Mouse (Mus musculus): Measurements from ENCODE around the gene Ank3. TPM values are rescaled to one million over a fixed set of nuclear protein-coding genes. Genes with fewer than 3 reads are reported as not detected.
A peak's percentile ranks its signal among the peaks of the same experiment; 100 is the strongest.

Gene Ank3
- total and polyA plus RNA-seq, 3 experiments: 3.2 to 6.7 TPM; not detected in 1

DNA sequence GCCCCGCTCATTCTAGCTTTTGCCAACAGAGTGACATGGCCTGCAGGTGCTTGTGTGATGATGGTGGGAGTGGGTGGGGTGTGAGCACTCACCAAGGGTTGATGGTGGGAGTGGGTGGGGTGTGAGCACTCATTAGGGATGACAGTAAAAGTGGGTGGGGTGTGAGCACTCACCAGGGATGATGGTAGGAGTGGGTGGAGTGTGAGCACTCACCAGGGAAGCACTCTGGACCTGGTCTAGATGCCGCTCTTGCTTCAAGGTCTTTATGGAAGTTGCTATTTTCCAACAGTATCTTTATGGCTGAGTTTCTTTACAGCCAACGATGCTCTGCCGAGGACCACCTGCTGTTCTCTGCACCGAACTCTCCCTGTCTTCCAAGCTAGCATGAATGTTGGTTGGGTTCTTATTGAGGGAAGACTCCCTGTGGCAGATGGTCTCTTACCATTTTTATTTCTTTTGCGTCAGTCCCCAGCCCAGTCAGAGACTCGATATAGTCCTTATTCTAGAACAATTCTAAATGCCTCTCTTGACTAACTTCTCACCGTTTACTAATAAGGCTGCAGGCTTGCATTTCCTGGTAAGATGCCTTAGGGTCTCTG is 456.1 kb downstream of the Ank3 start:
- Histone ChIP-seq H3K4me3 (ENCODE audit: control insufficient read depth in 1 of 2, insufficient read depth in 1 of 2, low read depth in 2 of 2, low read length in 2 of 2) (no peak overlapping the region), H3K4me1 (ENCODE audit: control insufficient read depth in 1 of 2, insufficient read depth in 2 of 2, low read length in 2 of 2) (no peaks in the 10 kb centered on the region), H3K9ac (ENCODE audit: control insufficient read depth, low read depth, low read length, poor library complexity, severe bottlenecking) (no peak overlapping the region), H3K27ac (ENCODE audit: control insufficient read depth, low read depth, low read length) (no peak overlapping the region), H3K27me3 (ENCODE audit: control insufficient read depth in 1 of 2, insufficient read depth in 2 of 2, low read length in 2 of 2) (no peaks in the 10 kb centered on the region), H3K36me3 (ENCODE audit: control insufficient read depth in 1 of 2, insufficient read depth in 2 of 2, low read length in 2 of 2) (no peaks in the 10 kb centered on the region), H3K9me3 (replicated peaks; ENCODE audit: insufficient read depth, low read length) (no peaks in the 10 kb centered on the region), H3K79me2 (ENCODE audit: control insufficient read depth, insufficient read depth, low read length, poor library complexity) (no peaks in the 10 kb centered on the region)
- TF ChIP-seq USF1 (IDR thresholded peaks at IDR 0.05; ENCODE audit: low read depth, low read length) (no peak), SMC3 (IDR thresholded peaks at IDR 0.05; ENCODE audit: low read depth, low read length) (no peak), GABPA (IDR thresholded peaks at IDR 0.05; ENCODE audit: low read depth, low read length) (no peak), EP300 (IDR thresholded peaks at IDR 0.05; ENCODE audit: low read depth in 1 of 2, low read length in 2 of 2) (no peak), BHLHE40 (IDR thresholded peaks at IDR 0.05; ENCODE audit: borderline replicate concordance, low read depth, low read length) (no peak), SIN3A (IDR thresholded peaks at IDR 0.05; ENCODE audit: low read length) (no peak), TCF12 (IDR thresholded peaks at IDR 0.05; ENCODE audit: low read depth, low read length) (no peak), ZNF384 (IDR thresholded peaks at IDR 0.05; ENCODE audit: low read depth, low read length) (no peak), TAL1 (IDR thresholded peaks at IDR 0.05; ENCODE audit: low read length) (no peak)
- DNase-seq (ENCODE audit: low read depth, low spot score): no peak

DNA sequence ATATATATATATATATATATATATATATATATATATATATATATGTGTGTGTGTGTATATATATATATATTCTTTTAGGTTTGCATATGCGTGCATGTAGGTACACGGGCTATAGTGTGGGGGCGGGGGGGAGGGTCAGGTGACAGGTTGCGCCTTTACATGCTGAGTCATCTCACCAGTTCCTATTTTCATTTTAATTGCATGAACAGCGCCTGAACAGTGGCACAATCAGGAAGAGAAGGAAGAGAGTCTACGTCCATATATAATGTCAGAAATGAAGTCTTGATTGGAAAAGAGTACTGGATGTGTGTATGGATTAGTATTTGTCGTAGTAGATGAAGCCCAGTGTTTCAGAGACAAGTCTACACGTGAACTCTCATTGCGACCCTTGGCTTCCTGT is 459.4 kb downstream of the Ank3 start:
- H3K27me3 ChIP-seq (ENCODE audit: control insufficient read depth in 1 of 2, insufficient read depth in 2 of 2, low read length in 2 of 2): no peaks in the 10 kb centered on the region
- no peak overlapping the region for H3K27ac ChIP-seq (ENCODE audit: control insufficient read depth, low read depth, low read length)
- DNase-seq (ENCODE audit: low read depth, low spot score): peak; percentile 14
- no peaks in the 10 kb centered on the region for H3K4me1 ChIP-seq (ENCODE audit: control insufficient read depth in 1 of 2, insufficient read depth in 2 of 2, low read length in 2 of 2)
- no peaks in the 10 kb centered on the region for H3K9me3 ChIP-seq (replicated peaks; ENCODE audit: insufficient read depth, low read length)
- H3K79me2 ChIP-seq (ENCODE audit: control insufficient read depth, insufficient read depth, low read length, poor library complexity): no peaks in the 10 kb centered on the region
- no peak for TF ChIP-seq RAD21 (IDR thresholded peaks at IDR 0.05; ENCODE audit: low read depth, low read length)
- no peak for TF ChIP-seq ZKSCAN1 (IDR thresholded peaks at IDR 0.05; ENCODE audit: low read depth, low read length)
- TF ChIP-seq TAL1 (IDR thresholded peaks at IDR 0.05; ENCODE audit: low read length): no peak
- TF ChIP-seq MYB (IDR thresholded peaks at IDR 0.05; ENCODE audit: low read depth, low read length): no peak
- no peaks in the 10 kb centered on the region for H3K36me3 ChIP-seq (ENCODE audit: control insufficient read depth in 1 of 2, insufficient read depth in 2 of 2, low read length in 2 of 2)
- H3K9ac ChIP-seq (ENCODE audit: control insufficient read depth, low read depth, low read length, poor library complexity, severe bottlenecking): no peak overlapping the region
- no peak overlapping the region for H3K4me3 ChIP-seq (ENCODE audit: control insufficient read depth in 1 of 2, insufficient read depth in 1 of 2, low read depth in 2 of 2, low read length in 2 of 2)

DNA sequence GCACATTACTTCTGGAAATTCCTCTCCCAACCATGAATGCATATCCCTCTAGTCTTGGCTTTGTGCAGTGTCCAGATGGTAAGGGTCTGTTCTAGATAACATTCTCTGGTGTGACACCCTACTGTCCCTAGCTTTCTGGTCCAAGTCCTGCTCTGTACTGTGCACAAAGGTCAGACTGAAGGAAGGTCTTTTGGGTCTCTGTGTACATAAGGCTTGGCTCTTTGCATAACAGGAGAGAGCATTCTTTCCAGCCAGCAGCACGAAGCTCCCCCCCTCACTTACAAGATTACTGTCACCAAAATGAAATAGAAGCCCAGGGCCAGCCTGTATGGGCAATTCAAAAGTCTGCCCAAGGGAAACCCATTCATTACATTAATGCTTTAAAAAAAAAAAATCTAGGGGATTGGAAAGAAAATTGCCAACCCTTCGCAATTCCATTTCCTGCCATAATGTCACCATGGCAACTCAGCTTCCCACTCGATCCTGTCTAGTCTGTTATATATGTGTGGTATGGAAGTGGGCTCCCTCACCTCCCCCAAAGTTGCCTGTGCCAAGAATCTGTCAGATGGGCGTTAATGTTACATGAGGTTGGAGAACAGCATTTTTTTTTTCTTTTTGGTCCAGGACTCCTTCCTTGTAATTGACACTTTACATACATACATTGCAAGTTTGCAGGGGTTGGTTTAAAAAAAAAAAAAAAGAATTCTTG is 460.5 kb downstream of the Ank3 start:
- Histone ChIP-seq H3K9ac (ENCODE audit: control insufficient read depth, low read depth, low read length, poor library complexity, severe bottlenecking) (no peak overlapping the region), H3K36me3 (ENCODE audit: control insufficient read depth in 1 of 2, insufficient read depth in 2 of 2, low read length in 2 of 2) (no peaks in the 10 kb centered on the region), H3K27me3 (ENCODE audit: control insufficient read depth in 1 of 2, insufficient read depth in 2 of 2, low read length in 2 of 2) (no peaks in the 10 kb centered on the region), H3K4me3 (ENCODE audit: control insufficient read depth in 1 of 2, insufficient read depth in 1 of 2, low read depth in 2 of 2, low read length in 2 of 2) (no peak overlapping the region), H3K4me1 (ENCODE audit: control insufficient read depth in 1 of 2, insufficient read depth in 2 of 2, low read length in 2 of 2) (no peaks in the 10 kb centered on the region), H3K9me3 (replicated peaks; ENCODE audit: insufficient read depth, low read length) (no peaks in the 10 kb centered on the region), H3K79me2 (ENCODE audit: control insufficient read depth, insufficient read depth, low read length, poor library complexity) (no peaks in the 10 kb centered on the region), H3K27ac (ENCODE audit: control insufficient read depth, low read depth, low read length) (no peak overlapping the region)
- DNase-seq (ENCODE audit: low read depth, low spot score): no peak
- no peak for TF ChIP-seq POLR2AphosphoS5 (IDR thresholded peaks at IDR 0.05; ENCODE audit: borderline replicate concordance, low read depth, low read length)

All from MEL (cell line).